Mouse (Mus musculus) liver, adult 2 months (tissue): ENCODE measurements around the gene 0610030E20Rik. TPM values are rescaled to one million over a fixed set of nuclear protein-coding genes. Genes with fewer than 3 reads are reported as not detected.
A peak's percentile ranks its signal among the peaks of the same experiment; 100 is the strongest.

ENCODE experiments used
- DNase-seq: peaks from one replicate; pipeline ENCODE4 v3.0.0-alpha.2; 2011; ENCODE audit warnings: low read depth, low spot score; ENCODE audit errors: extremely low read depth
- H3K27ac ChIP-seq: fragments of 200-500 bp; replicated peaks from 2 replicates; pipeline ENCODE4 v1.5.1; 2012; ENCODE audit warnings: low read depth, mild to moderate bottlenecking, control low read depth, inconsistent platforms, low read length; ENCODE audit not compliant: insufficient read depth
- H3K27me3 ChIP-seq: fragments of 200-500 bp; 2 replicates; pipeline ENCODE4 v1.6.1; 2012; ENCODE audit warnings: mild to moderate bottlenecking, moderate library complexity, low read length, inconsistent platforms; ENCODE audit not compliant: control insufficient read depth, insufficient read depth
- H3K36me3 ChIP-seq: fragments of 200-500 bp; 2 replicates; pipeline ENCODE4 v1.6.1; 2012; ENCODE audit warnings: low read length, inconsistent platforms; ENCODE audit not compliant: control insufficient read depth, insufficient read depth
- H3K4me1 ChIP-seq: fragments of 200-500 bp; 2 replicates; pipeline ENCODE4 v1.6.1; 2011; ENCODE audit warnings: low read length; ENCODE audit not compliant: control insufficient read depth, insufficient read depth
- H3K4me3 ChIP-seq: fragments of 200-500 bp; 2 replicates; pipeline ENCODE4 v1.5.1; 2011; ENCODE audit warnings: low read depth, mild to moderate bottlenecking, control low read depth, low read length, moderate library complexity; ENCODE audit not compliant: insufficient read depth
- H3K79me2 ChIP-seq: fragments of 200-500 bp; 2 replicates; pipeline ENCODE4 v1.6.1; 2012; ENCODE audit warnings: inconsistent platforms, mild to moderate bottlenecking, low read length, moderate library complexity; ENCODE audit not compliant: control insufficient read depth, insufficient read depth
- H3K9ac ChIP-seq: fragments of 200-500 bp; 2 replicates; pipeline ENCODE4 v1.6.1; 2012; ENCODE audit warnings: low read depth, mild to moderate bottlenecking, control low read depth, inconsistent platforms, low read length
- CTCF ChIP-seq: fragments of 200-500 bp; IDR thresholded peaks from 2 replicates; pipeline ENCODE4 v1.5.1; 2011; ENCODE audit warnings: low read depth, low read length, control low read depth
- POLR2A ChIP-seq: fragments of 200-500 bp; IDR thresholded peaks from 2 replicates; pipeline ENCODE4 v1.6.1; 2011; ENCODE audit warnings: low read length, control low read depth; ENCODE audit not compliant: insufficient read depth; ENCODE audit errors: extremely low read depth
- WGBS: fragments of 180-500 bp; shearing (Covaris S2); methylation state at CpG from one replicate; pipeline ENCODE4 v1.1.7; 2018; 5-methylcytosine and 5-hydroxymethylcytosine counted together
- polyA plus RNA-seq: library from polyadenylated mRNA; depleted of rRNA; stranded (reverse); fragments of >200 nt; gene quantifications from 2 replicates; pipeline ENCODE4 v1.2.3, GENCODE M21; 2012
- total RNA-seq: library from RNA; depleted of rRNA; stranded (reverse); fragments of >200 nt; gene quantifications from 2 replicates; pipeline ENCODE4 v1.2.3, GENCODE M21; 2014

0610030E20Rik gene
- total and polyA plus RNA-seq, 2 experiments = 10.2 to 17.5 TPM

GRCm38 (mm10) chr6:72382494-72382893, 35.4 kb downstream of the 0610030E20Rik start:
- Histone ChIP-seq H3K4me1 (peaks cover 9% of the 10 kb centered on the region), H3K36me3 (peaks cover 16% of the 10 kb centered on the region), H3K9ac (no peak overlapping the region), H3K4me3 (no peak overlapping the region), H3K27ac (peak overlapping the region; percentile 46), H3K79me2 (peaks cover 3% of the 10 kb centered on the region; the same call in 1 of the 2 replicates), H3K27me3 (no peaks in the 10 kb centered on the region)
- TF ChIP-seq CTCF (no peak), POLR2A (no peak)
- 77% methylated on average over 6 of the region's 6 CpGs for WGBS
- no peak for DNase-seq

GRCm38 (mm10) chr6:72383142-72383820, 36.2 kb downstream of the 0610030E20Rik start:
- no peak for DNase-seq
- H3K9ac ChIP-seq = no peak overlapping the region
- peak overlapping the region; percentile 46 for H3K27ac ChIP-seq
- no peak for TF ChIP-seq POLR2A
- TF ChIP-seq CTCF = no peak
- peaks cover 20% of the 10 kb centered on the region for H3K36me3 ChIP-seq
- no peak overlapping the region for H3K4me3 ChIP-seq
- 90% methylated on average over 6 of the region's 6 CpGs for WGBS
- no peaks in the 10 kb centered on the region for H3K27me3 ChIP-seq
- H3K79me2 ChIP-seq = peaks cover 3% of the 10 kb centered on the region; the same call in 1 of the 2 replicates
- H3K4me1 ChIP-seq = peaks cover 9% of the 10 kb centered on the region

GRCm38 (mm10) chr6:72383952-72384351, 36.8 kb downstream of the 0610030E20Rik start:
- H3K4me3 ChIP-seq = no peak overlapping the region
- no peak overlapping the region for H3K27ac ChIP-seq
- peaks cover 3% of the 10 kb centered on the region; the same call in 1 of the 2 replicates for H3K79me2 ChIP-seq
- peaks cover 21% of the 10 kb centered on the region for H3K36me3 ChIP-seq
- DNase-seq = no peak
- WGBS = 96% methylated on average over 7 of the region's 7 CpGs
- H3K4me1 ChIP-seq = peaks cover 12% of the 10 kb centered on the region
- TF ChIP-seq CTCF = no peak
- TF ChIP-seq POLR2A = no peak
- no peak overlapping the region for H3K9ac ChIP-seq
- H3K27me3 ChIP-seq = no peaks in the 10 kb centered on the region

- Histone ChIP-seq H3K27ac (no peak overlapping the region), H3K4me1 (peaks cover 13% of the 10 kb centered on the region), H3K36me3 (peaks cover 21% of the 10 kb centered on the region), H3K79me2 (peaks cover 10% of the 10 kb centered on the region; the same call in 1 of the 2 replicates), H3K4me3 (no peak overlapping the region), H3K9ac (no peak overlapping the region), H3K27me3 (no peaks in the 10 kb centered on the region)
- TF ChIP-seq CTCF (no peak), POLR2A (no peak)
- 92% methylated on average over 4 of the region's 4 CpGs for WGBS
- no peak for DNase-seq
These were observed 38.1 kb downstream of the 0610030E20Rik start for GRCm38 (mm10) chr6:72385258-72385657.

GRCm38 (mm10) chr6:72386561-72386960, 39.4 kb downstream of the 0610030E20Rik start:
- Histone ChIP-seq H3K36me3 (peaks cover 21% of the 10 kb centered on the region), H3K27me3 (no peaks in the 10 kb centered on the region), H3K4me1 (peaks cover 11% of the 10 kb centered on the region), H3K9ac (no peak overlapping the region), H3K79me2 (peaks cover 10% of the 10 kb centered on the region; the same call in 1 of the 2 replicates), H3K27ac (no peak overlapping the region), H3K4me3 (no peak overlapping the region)
- no peak for TF ChIP-seq CTCF
- TF ChIP-seq POLR2A = no peak
- 96% methylated on average over 2 of the region's 2 CpGs for WGBS
- no peak for DNase-seq

- no peak for DNase-seq
- Histone ChIP-seq H3K27ac (no peak overlapping the region), H3K9ac (no peak overlapping the region), H3K4me3 (no peak overlapping the region), H3K4me1 (peaks cover 7% of the 10 kb centered on the region), H3K79me2 (peaks cover 10% of the 10 kb centered on the region; the same call in 1 of the 2 replicates), H3K27me3 (no peaks in the 10 kb centered on the region), H3K36me3 (peaks cover 21% of the 10 kb centered on the region)
- WGBS = 97% methylated on average over 3 of the region's 3 CpGs
- TF ChIP-seq POLR2A (no peak), CTCF (no peak)
These were observed 40.7 kb downstream of the 0610030E20Rik start for GRCm38 (mm10) chr6:72387816-72388215.
